Mouse (Mus musculus) olfactory bulb, adult 2 months (tissue): ENCODE measurements around the gene Clec16a. TPM values are rescaled to one million over a fixed set of nuclear protein-coding genes. Genes with fewer than 3 reads are reported as not detected.

Experiments
- H3K27ac ChIP-seq: fragments of 200-500 bp; 2 replicates; pipeline ENCODE4 v1.5.1; 2012; ENCODE audit warnings: low read depth, low read length; ENCODE audit not compliant: insufficient read depth
- H3K4me1 ChIP-seq: fragments of 200-500 bp; 2 replicates; pipeline ENCODE4 v1.6.1; 2012; ENCODE audit warnings: low read length; ENCODE audit not compliant: control insufficient read depth, insufficient read depth
- H3K4me3 ChIP-seq: fragments of 200-500 bp; 2 replicates; pipeline ENCODE4 v1.5.1; 2012; ENCODE audit warnings: mild to moderate bottlenecking, low read depth, low read length, moderate library complexity; ENCODE audit not compliant: insufficient read depth
- CTCF ChIP-seq: fragments of 200-500 bp; IDR thresholded peaks from 2 replicates; pipeline ENCODE4 v1.5.1; 2012; ENCODE audit warnings: low read depth, mild to moderate bottlenecking, low read length, moderate library complexity; ENCODE audit not compliant: insufficient read depth
- POLR2A ChIP-seq: fragments of 200-500 bp; IDR thresholded peaks from 2 replicates; pipeline ENCODE4 v1.6.1; 2012; ENCODE audit warnings: mild to moderate bottlenecking, low read depth, low read length, moderate library complexity; ENCODE audit not compliant: insufficient read depth
- WGBS: fragments of 180-500 bp; shearing (Covaris S2); methylation state at CpG from one replicate; pipeline ENCODE4 v1.1.7; 2018; 5-methylcytosine and 5-hydroxymethylcytosine counted together
- polyA plus RNA-seq: library from polyadenylated mRNA; stranded (reverse); fragments of >200 nt; gene quantifications from 2 replicates; pipeline ENCODE4 v1.2.4, GENCODE M21; 2012; ENCODE audit warnings: low replicate concordance; ENCODE audit not compliant: missing spikeins, insufficient read depth, insufficient read length

Gene Clec16a
- polyA plus RNA-seq, 1 experiment = 285 TPM

DNA sequence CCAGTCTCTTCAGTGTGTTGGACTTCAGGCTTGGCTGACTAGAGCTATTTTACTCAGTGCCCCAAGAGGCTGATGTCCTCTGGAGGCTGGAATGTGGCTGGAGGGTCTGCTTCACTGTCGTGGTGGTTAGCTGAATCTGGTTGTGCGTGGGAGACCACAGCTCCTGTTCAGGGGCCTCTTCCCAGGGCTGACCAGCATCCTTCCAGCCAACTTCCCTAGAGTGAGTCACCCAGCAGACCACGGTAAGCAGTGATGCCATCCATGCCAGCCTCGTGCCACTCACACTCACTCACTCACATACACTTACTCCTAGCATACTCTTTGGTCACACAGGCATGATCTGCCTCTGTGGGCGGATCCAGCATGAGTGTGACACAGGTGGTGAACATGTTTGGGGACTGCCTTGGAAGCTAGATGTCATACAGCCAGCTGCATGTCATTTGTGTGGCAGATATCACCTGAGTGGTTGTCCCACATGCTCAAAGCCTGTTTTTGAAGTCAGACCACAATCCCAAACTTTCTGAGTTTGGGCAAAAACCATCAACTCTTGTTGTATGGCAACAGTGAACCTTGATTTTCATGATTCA lies 24.8 kb downstream of the Clec16a start:
- H3K27ac ChIP-seq = no peak overlapping the region
- TF ChIP-seq CTCF (no peak), POLR2A (no peak)
- no peak overlapping the region for H3K4me3 ChIP-seq
- no peaks in the 10 kb centered on the region for H3K4me1 ChIP-seq
- 89% methylated on average over 5 of the region's 5 CpGs for WGBS

DNA sequence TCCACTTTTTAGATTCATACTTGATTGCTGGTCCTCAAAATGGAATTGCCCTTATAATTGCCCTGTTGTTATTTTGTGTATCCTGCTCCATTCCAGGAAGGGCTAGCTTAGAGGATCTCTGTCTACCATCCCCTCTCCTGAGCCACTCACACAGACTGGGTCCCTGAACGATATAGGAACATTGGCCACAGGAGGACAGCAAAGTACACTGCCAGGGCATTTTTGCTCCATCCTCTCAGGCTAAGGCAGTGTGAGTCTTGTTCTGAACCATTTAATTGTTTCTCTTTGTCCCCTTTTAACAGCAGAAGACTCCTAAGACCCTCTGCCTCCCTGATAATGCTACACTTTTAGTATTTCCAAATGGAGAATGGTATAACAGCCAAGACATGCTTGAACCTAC lies 25.6 kb downstream of the Clec16a start:
- TF ChIP-seq CTCF (no peak), POLR2A (no peak)
- Histone ChIP-seq H3K27ac (no peak overlapping the region), H3K4me3 (no peak overlapping the region), H3K4me1 (no peaks in the 10 kb centered on the region)
- 59% methylated on average over 1 of the region's 1 CpGs for WGBS

DNA sequence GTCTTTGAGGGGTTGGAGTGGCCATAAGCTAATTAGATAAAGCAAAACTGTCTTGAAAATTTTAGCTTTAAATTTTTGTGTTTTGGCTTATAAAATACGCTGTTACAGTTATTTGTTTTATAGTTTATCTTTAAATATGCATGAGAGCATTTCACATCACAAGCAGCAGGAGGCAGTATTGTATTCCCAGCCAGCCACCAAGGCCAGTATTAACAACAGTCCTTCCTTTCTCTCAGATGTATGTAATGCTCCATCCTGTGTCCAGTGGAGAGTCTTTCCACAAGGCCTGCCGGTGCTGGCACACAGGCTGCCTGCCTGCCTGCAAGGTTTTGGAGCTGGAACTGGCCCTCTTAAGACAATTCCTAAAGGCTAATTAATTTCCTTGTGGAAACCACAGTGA lies 26.7 kb downstream of the Clec16a start:
- H3K27ac ChIP-seq = no peak overlapping the region
- TF ChIP-seq CTCF (no peak), POLR2A (no peak)

DNA sequence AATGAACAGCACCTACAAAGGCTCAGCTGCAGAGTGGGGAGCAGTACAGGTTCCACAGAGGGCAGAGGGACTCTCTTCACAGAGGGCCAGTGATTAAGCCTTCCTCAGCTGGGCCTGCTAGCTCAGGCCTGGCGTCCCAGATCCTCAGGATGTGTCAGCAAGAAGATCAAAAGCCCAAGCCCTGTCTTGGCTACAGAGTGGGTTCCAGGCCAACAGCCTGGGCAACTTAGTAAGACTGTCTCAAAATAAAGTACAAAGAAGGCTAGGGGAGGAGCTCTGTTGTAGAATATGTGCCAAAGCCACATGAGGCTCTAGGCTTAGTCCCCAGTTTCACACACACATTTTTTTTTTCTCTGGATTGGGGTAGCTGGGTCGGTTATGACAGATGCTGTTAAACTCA lies 29.8 kb downstream of the Clec16a start:
- no peaks in the 10 kb centered on the region for H3K4me1 ChIP-seq
- WGBS = 49% methylated on average over 2 of the region's 2 CpGs
- H3K4me3 ChIP-seq = no peak overlapping the region
- TF ChIP-seq CTCF (no peak), POLR2A (no peak)
- H3K27ac ChIP-seq = no peak overlapping the region

More for the DNA sequence above, 26.7 kb downstream of the Clec16a start:
- H3K4me1 ChIP-seq = no peaks in the 10 kb centered on the region
- H3K4me3 ChIP-seq = no peak overlapping the region
- WGBS = 40% methylated on average over 2 of the region's 2 CpGs

- WGBS = 87% methylated on average over 4 of the region's 4 CpGs
- Histone ChIP-seq H3K27ac (no peak overlapping the region), H3K4me1 (no peaks in the 10 kb centered on the region), H3K4me3 (no peak overlapping the region)
- no peak for TF ChIP-seq CTCF
- TF ChIP-seq POLR2A = no peak
These were observed 30.8 kb downstream of the Clec16a start for GRCm38 (mm10) chr16:10575915-10576314.

DNA sequence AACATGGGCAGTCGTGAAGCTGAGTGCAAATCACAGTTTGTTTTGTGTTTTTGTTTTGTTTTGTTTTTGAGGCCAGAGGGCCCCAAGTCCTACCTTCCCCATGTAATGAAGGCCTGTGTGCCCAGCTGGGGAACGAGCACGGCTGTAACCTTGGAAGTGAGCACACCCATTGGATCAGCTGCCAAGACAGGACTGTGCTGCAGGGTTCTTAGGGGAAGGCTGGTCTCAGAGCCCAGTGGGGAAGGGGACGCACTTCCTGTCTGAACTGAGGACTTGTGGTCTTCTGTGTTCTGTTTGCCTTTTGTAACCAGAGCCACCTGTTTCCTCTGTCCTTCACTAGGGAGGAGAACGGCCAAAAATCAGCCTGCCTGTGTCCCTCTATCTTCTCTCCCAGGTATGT lies 32.4 kb downstream of the Clec16a start:
- Histone ChIP-seq H3K4me3 (no peak overlapping the region), H3K4me1 (no peaks in the 10 kb centered on the region), H3K27ac (no peak overlapping the region)
- WGBS = 58% methylated on average over 5 of the region's 5 CpGs
- no peak for TF ChIP-seq POLR2A
- no peak for TF ChIP-seq CTCF

- H3K27ac ChIP-seq = no peak overlapping the region
- no peaks in the 10 kb centered on the region for H3K4me1 ChIP-seq
- TF ChIP-seq POLR2A (no peak), CTCF (no peak)
- WGBS = 76% methylated on average over 1 of the region's 1 CpGs
- no peak overlapping the region for H3K4me3 ChIP-seq
These were observed 33.2 kb downstream of the Clec16a start for GRCm38 (mm10) chr16:10578376-10578775.

GRCm38 (mm10) chr16:10581234-10581898 lies 36.2 kb downstream of the Clec16a start:
- H3K4me3 ChIP-seq = no peak overlapping the region
- H3K27ac ChIP-seq = no peak overlapping the region
- WGBS = 85% methylated on average over 2 of the region's 2 CpGs
- peaks cover 3% of the 10 kb centered on the region for H3K4me1 ChIP-seq
- TF ChIP-seq POLR2A (no peak), CTCF (no peak)

- peaks cover 3% of the 10 kb centered on the region for H3K4me1 ChIP-seq
- TF ChIP-seq POLR2A (no peak), CTCF (no peak)
- no peak overlapping the region for H3K4me3 ChIP-seq
- no peak overlapping the region for H3K27ac ChIP-seq
- WGBS = 58% methylated on average over 1 of the region's 1 CpGs
These were observed 40.0 kb downstream of the Clec16a start for GRCm38 (mm10) chr16:10585165-10585564.
